Mouse (Mus musculus) intestine, embryonic 14.5 days (tissue): ENCODE measurements around the gene Rpl28. TPM values are rescaled to one million over a fixed set of nuclear protein-coding genes. Genes with fewer than 3 reads are reported as not detected.
"Not testable (repeated sequence)": the region's sequence is repeated elsewhere in the genome, so short reads cannot be mapped to it uniquely, and the experiment has no call there.

Experiments
- ATAC-seq: fragments of 200-750 bp; cut with Nextera tagmentation; replicated peaks from 2 replicates; pipeline ENCODE4 v1.8.0; 2017; ENCODE audit warnings: low read depth, moderate number of reproducible peaks, moderate TSS enrichment, moderate library complexity; ENCODE audit not compliant: low FRiP score, low TSS enrichment
- DNase-seq: peaks from one replicate; pipeline ENCODE4 v3.0.0-alpha.2; 2018; ENCODE audit warnings: low spot score
- H3K27ac ChIP-seq: fragments of 300-500 bp; sonication (generic); 2 replicates; pipeline ENCODE4 v1.5.1; 2014; ENCODE audit warnings: low read depth, mild to moderate bottlenecking, control low read depth
- H3K27me3 ChIP-seq: fragments of 300-500 bp; sonication (generic); replicated peaks from 2 replicates; pipeline ENCODE4 v1.6.1; 2014; ENCODE audit warnings: low read length, control low read depth; ENCODE audit not compliant: control insufficient read depth, insufficient read depth
- H3K36me3 ChIP-seq: fragments of 300-500 bp; sonication (generic); 2 replicates; pipeline ENCODE4 v1.6.1; 2014; ENCODE audit warnings: low read length, control low read depth; ENCODE audit not compliant: control insufficient read depth, insufficient read depth
- H3K4me1 ChIP-seq: fragments of 300-500 bp; sonication (generic); replicated peaks from 2 replicates; pipeline ENCODE4 v1.6.1; 2014; ENCODE audit warnings: low read length, control low read depth, mixed read lengths; ENCODE audit not compliant: control insufficient read depth, insufficient read depth
- H3K4me2 ChIP-seq: fragments of 300-500 bp; sonication (generic); 2 replicates; pipeline ENCODE4 v1.6.1; 2014; ENCODE audit warnings: low read length
- H3K4me3 ChIP-seq: fragments of 300-500 bp; sonication (generic); 2 replicates; pipeline ENCODE4 v1.5.1; 2014; ENCODE audit warnings: low read depth, low read length, control low read depth, mixed read lengths
- H3K9ac ChIP-seq: fragments of 300-500 bp; sonication (generic); 2 replicates; pipeline ENCODE4 v1.6.1; 2014; ENCODE audit warnings: mild to moderate bottlenecking, low read length
- H3K9me3 ChIP-seq: fragments of 300-500 bp; sonication (generic); 2 replicates; pipeline ENCODE4 v1.6.1; 2016; ENCODE audit warnings: low read length, control low read depth; ENCODE audit not compliant: control insufficient read depth
- WGBS: fragments of 180-500 bp; shearing (Covaris S2); extraction: QIAGEN DNeasy Blood & Tissue Kit; methylation state at CpG from one replicate; pipeline ENCODE4 v1.1.7; 2014; 5-methylcytosine and 5-hydroxymethylcytosine counted together
- polyA plus RNA-seq: library from polyadenylated mRNA; unstranded; fragments of >200 nt; fragmentation: Nextera tagmentation; extraction: Ambion mirVana; gene quantifications from 2 replicates; pipeline ENCODE4 v1.2.1, GENCODE M21; 2014

Gene Rpl28
- polyA plus RNA-seq, 1 experiment from 2014 or later = 321 TPM

- 5% methylated on average over 17 of the region's 20 CpGs for WGBS
- H3K4me3 ChIP-seq = no peak overlapping the region
- no peak for ATAC-seq
- H3K27ac ChIP-seq = no peak overlapping the region
- H3K27me3 ChIP-seq = peaks cover 44% of the 10 kb centered on the region
- no peak overlapping the region for H3K9ac ChIP-seq
- H3K9me3 ChIP-seq = no peaks in the 10 kb centered on the region
- H3K4me1 ChIP-seq = peaks cover 18% of the 10 kb centered on the region
- H3K4me2 ChIP-seq = no peak overlapping the region; the same call in 1 of the 2 replicates
- DNase-seq = no peak
- H3K36me3 ChIP-seq = no peaks in the 10 kb centered on the region
These were observed 14.6 kb upstream of the Rpl28 start for GRCm38 (mm10) chr7:4777851-4778637.

DNA sequence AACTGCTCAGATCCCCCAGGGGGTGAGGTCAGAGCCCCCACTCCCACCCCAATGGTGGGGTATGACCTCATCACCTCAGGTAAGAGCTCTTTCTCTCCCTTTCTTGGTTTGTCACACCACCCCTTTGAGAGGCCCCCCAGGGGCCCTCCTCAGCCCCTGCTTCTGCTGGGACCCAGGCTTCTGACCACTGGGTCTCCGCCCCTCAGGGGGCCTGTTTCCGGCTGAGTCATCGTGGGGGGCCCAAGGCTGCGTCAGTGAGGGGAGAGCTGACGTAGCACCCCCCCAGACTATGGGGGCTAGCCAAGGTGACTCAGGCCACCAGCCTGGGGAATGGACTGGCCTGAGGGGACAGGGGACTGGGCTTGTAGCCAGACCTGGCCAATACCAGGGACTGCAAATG, 12.8 kb upstream of the Rpl28 start:
- ATAC-seq (0 out of 2 replicates have a peak, but pooled peaks have one; percentile 13), DNase-seq (no peak)
- Histone ChIP-seq H3K4me3 (no peak overlapping the region), H3K36me3 (no peaks in the 10 kb centered on the region), H3K9ac (no peak overlapping the region), H3K27ac (no peak overlapping the region), H3K9me3 (no peaks in the 10 kb centered on the region), H3K4me2 (no peak overlapping the region), H3K27me3 (peaks cover 42% of the 10 kb centered on the region), H3K4me1 (peaks cover 18% of the 10 kb centered on the region)
- 38% methylated on average over 5 of the region's 5 CpGs for WGBS

- no peak for DNase-seq
- no peaks in the 10 kb centered on the region for H3K9me3 ChIP-seq
- 39% methylated on average over 3 of the region's 3 CpGs for WGBS
- H3K4me3 ChIP-seq = no peak overlapping the region
- H3K36me3 ChIP-seq = no peaks in the 10 kb centered on the region
- H3K4me1 ChIP-seq = peaks cover 13% of the 10 kb centered on the region; the same call in 1 of the 2 replicates
- no peak overlapping the region for H3K27ac ChIP-seq
- H3K27me3 ChIP-seq = peaks cover 19% of the 10 kb centered on the region
- H3K4me2 ChIP-seq = no peak overlapping the region
- H3K9ac ChIP-seq = no peak overlapping the region
- ATAC-seq = no peak
These were observed 10.5 kb upstream of the Rpl28 start for GRCm38 (mm10) chr7:4782130-4782529.

DNA sequence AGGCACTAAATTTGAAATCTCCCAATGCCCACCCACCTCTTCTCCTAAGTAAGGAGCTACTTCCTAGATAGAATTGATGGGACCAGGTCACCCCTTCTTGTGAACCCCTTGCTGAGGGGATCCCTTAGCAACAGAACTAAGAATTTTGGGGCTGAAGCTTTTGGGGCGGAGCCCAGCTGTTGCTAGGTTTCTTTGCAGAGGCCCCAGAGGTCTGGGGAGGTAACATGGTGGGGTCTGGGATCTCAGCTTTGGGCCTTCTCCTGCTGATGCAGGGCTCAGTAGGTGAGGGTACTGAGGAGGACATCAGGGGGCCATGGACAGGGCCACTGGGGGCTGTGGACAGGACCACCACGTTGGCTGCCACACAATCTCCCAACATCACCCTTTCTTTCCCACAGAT, 9.9 kb upstream of the Rpl28 start, which contains the start of the genes Il11 and Tmem190:
Il11 (minus strand) TSS at position 101 of the 400 bp plus-strand sequence.
Tmem190 (plus strand) TSS at position 179 of the 400 bp plus-strand sequence.
- Histone ChIP-seq H3K4me2 (no peak within 1 kb of the TSS), H3K27ac (no peak within 1 kb of the TSS), H3K4me3 (no peak within 1 kb of the TSS), H3K9ac (no peak within 1 kb of the TSS), H3K27me3 (peaks cover 13% of the 10 kb centered on the region), H3K36me3 (no peaks in the 10 kb centered on the region), H3K9me3 (no peaks in the 10 kb centered on the region), H3K4me1 (peaks cover 9% of the 10 kb centered on the region; the same call in 1 of the 2 replicates)
- DNase-seq = no peak
- no peak for ATAC-seq
- 72% methylated on average over 2 of the region's 2 CpGs for WGBS

DNA sequence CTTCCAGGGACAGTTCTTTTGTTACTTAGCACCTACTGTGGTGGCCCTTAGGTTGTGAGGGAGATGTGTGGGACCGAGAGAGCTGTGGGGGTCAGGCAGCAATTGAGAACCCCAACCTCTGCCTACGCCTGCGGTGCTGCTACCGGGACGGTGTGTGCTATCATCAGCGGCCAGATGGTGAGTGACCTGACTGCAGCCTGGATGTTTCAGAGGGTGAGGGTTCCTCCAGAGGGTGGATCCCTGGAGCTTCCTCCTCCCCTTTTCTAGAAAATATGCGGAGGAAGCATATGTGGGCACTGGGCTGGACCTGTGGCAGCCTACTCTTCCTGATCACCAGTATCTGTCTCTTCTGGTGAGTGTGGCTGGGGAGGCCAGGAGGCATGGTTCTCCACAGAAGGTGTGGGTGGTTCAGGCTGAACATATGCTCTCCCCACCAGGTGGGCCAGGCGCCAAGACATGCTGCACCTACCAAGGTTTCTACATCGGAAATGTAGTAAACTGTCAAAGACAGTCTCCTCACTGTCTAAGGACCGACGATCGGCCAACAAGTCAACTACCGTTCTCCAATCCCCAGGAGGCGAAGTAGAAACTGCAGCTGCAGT, 8.9 kb upstream of the Rpl28 start:
- Histone ChIP-seq H3K9me3 (no peaks in the 10 kb centered on the region), H3K36me3 (no peaks in the 10 kb centered on the region), H3K4me3 (no peak overlapping the region), H3K9ac (no peak overlapping the region), H3K4me1 (peaks cover 9% of the 10 kb centered on the region; the same call in 1 of the 2 replicates), H3K27me3 (peaks cover 6% of the 10 kb centered on the region), H3K4me2 (no peak overlapping the region), H3K27ac (no peak overlapping the region)
- WGBS = 79% methylated on average over 14 of the region's 14 CpGs
- no peak for ATAC-seq
- no peak for DNase-seq

DNA sequence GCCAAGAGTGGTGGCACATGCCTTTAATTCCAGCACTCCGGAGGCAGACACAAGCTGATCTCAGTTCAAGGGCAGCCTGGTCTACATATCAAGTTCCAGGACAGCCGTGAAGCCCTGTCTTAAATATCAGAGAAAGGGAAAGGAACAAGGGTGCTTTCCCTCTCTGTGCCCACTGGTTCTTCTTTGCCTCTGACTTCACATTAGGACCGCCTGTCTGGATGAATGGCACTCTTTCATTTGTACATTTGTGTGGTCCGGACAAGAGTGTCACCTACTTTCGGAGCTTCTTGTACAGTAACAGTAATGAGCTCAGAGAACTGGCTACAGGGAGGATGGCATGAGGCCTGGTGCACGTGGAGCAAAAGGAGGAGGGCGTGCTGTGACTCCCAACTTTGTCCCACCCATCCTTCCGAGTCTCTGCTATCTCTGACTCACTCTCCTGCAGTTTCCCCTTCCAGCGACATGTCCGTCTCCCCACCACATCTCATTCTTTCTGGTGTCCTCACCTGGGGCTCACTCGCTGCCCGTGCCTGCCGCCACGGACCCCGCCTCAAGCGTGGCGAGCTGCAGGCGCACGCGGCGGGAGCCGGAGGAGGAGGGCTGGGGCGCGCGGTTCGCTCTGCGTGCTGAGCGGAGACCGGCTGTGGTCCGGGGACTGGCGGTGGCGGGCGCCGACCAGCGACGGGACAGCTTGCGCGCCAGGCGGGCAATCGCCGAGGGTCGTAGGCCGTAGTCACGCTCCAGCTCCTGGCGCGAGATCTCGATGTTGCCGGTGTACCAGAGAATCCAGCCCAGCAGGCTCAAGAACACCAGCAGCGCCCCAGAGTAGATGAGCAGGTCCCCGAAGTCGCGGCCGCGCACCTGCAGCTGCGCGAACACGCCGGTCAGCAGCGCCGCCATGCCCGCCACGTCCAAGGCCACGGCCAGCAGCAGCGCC, 3.9 kb upstream of the Rpl28 start:
- H3K27ac ChIP-seq = peak overlapping the region; percentile 82
- DNase-seq (peak; percentile 88), ATAC-seq (peak; percentile 54)
- peak overlapping the region; percentile 78 for H3K4me2 ChIP-seq
- WGBS = 3% methylated on average over 61 of the region's 64 CpGs
- H3K36me3 ChIP-seq = peaks cover 2% of the 10 kb centered on the region
- H3K4me1 ChIP-seq = peaks cover 2% of the 10 kb centered on the region; the same call in 1 of the 2 replicates
- H3K9me3 ChIP-seq = no peaks in the 10 kb centered on the region
- H3K9ac ChIP-seq = peak overlapping the region; percentile 79
- H3K27me3 ChIP-seq = 0 out of 2 replicates have a peak, but pooled peaks cover 6% of the 10 kb centered on the region
- peak overlapping the region; percentile 51 for H3K4me3 ChIP-seq

GRCm38 (mm10) chr7:4789436-4789935, 3.2 kb upstream of the Rpl28 start, which contains the start of gene Tmem238:
Gene Tmem238, minus strand, starts transcription at chr7:4789656.
- WGBS = 9% methylated on average over 36 of the region's 40 CpGs
- Histone ChIP-seq H3K9me3 (no peaks in the 10 kb centered on the region), H3K27ac (peak within 1 kb of the TSS; percentile 82), H3K4me1 (peaks cover 7% of the 10 kb centered on the region; the same call in 1 of the 2 replicates), H3K27me3 (0 out of 2 replicates have a peak, but pooled peaks cover 6% of the 10 kb centered on the region), H3K9ac (peak within 1 kb of the TSS; percentile 79), H3K4me2 (peak within 1 kb of the TSS; percentile 78), H3K4me3 (peak within 1 kb of the TSS; percentile 51), H3K36me3 (peaks cover 9% of the 10 kb centered on the region)
- ATAC-seq = peak; percentile 58
- peak; percentile 78 for DNase-seq

- not testable (repeated sequence) for H3K27me3 ChIP-seq
- 1% methylated on average over 31 of the region's 31 CpGs for WGBS
These were observed 574 bp downstream of the Rpl28 start for GRCm38 (mm10) chr7:4793248-4793647.

More at GRCm38 (mm10) chr7:4793248-4793647, 574 bp downstream of the Rpl28 start:
- Histone ChIP-seq H3K4me3 (peak overlapping the region; percentile 75), H3K27ac (peak overlapping the region; percentile 85), H3K9ac (peak overlapping the region; percentile 97), H3K36me3 (peaks cover 42% of the 10 kb centered on the region), H3K4me2 (peak overlapping the region; percentile 90)
- 0 out of 2 replicates have a peak, but pooled peaks have one; percentile 0 for ATAC-seq
- not testable (repeated sequence) for DNase-seq, H3K4me1 ChIP-seq, H3K9me3 ChIP-seq
